Mouse (Mus musculus) retina, embryonic 14.5 days (tissue): ENCODE data around the gene Ndufaf7.
A peak's percentile ranks its signal among the peaks of the same experiment; 100 is the strongest.

Experiments
- DNase-seq: peaks from one replicate; pipeline ENCODE4 v3.0.0-alpha.2; 2015; ENCODE audit warnings: low spot score

The Ndufaf7 gene

DNA sequence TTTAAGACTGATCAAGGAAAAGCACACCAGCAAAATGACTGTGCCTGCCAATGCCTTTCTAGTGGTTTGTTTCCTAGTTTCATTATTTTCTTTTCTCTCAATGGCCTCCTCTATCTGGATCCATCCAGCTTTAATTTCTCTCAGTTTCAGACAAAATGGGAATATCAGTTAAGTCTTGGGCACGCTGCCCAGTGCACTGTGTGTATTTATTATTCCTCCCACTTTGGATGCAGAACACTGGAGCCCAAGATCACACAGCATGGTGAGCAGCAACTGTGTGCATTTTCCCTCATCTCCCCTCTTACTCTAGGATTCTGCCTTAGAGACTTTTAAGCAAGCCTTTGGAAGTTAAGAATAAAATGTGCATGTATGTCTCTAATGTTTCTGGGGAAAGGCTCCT is 27.5 kb downstream of the Ndufaf7 start:
- no peak for DNase-seq

DNA sequence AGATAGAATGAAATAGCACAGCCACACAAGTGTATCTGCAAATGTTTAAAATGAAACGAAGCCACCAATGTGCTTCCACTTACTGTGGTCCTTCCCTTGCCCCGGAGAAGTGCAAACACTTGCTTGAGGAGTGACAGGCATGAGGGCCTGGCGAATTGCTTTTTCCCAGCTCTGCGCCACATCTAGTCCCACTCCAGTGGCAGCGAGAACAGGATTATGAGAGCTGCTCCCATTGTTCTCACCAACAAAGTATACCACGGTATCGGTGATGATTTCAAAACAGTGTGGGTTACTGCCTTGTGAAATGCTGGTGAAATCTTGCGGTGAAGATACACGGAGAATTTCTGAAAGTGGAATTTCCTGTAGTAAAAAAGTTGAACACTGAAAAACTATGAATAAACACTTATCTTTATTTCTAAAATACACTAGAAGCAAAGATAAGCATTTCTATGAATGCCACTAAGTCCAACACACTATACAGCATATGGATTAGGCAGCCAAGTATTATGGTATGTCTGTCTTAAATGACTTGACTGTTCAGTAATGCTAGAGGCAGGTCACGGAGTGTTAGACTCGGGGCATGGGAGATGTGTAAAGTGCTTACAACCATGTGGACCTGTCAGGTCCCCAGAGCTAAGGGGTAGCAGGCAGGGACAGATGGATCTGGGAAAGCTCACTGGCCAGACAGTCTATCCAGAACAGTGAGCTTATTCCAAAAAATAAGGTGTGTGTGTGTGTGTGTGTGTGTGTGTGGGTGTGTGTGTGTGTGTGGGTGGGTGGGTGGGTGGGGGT is 29.4 kb downstream of the Ndufaf7 start:
- no peak for DNase-seq

DNA sequence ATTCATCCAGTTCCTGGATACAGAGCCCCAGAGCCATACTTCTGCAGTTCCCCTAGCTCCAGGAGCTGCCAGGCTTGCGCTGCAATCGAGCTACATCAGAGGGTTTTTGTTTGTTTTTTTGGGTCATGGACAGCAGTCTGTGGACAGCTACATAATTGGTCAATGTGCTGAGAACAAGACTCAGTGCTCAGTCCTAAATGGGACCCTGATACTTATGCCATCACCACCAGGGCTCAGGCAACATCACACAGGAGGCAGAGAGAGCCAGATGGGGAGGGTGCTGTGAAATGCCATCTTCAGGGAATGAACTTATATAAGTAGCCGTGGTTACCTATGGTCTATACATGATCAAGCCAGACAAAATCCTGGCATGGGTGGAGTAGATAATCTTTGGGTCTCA is 31.6 kb downstream of the Ndufaf7 start:
- DNase-seq, result no peak

DNA sequence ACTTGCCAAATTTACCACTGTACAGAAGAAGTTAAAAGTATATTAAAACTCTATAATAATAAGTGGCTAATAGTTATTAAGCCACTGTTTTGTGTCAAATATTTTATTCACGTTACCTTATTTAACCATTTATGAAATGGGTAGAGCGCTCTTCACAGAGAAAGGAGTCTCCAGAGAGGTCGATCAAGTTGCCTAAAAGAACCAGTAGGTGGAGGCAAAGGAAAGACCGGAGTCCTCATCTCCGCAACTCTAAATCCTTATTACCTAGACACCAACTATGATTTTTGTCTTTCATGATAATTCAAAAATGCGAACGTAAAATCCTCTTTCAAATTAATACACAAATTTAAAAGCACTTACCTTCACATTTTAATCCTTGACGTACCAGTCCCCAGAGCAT is 46.2 kb downstream of the Ndufaf7 start:
- no peak for DNase-seq

DNA sequence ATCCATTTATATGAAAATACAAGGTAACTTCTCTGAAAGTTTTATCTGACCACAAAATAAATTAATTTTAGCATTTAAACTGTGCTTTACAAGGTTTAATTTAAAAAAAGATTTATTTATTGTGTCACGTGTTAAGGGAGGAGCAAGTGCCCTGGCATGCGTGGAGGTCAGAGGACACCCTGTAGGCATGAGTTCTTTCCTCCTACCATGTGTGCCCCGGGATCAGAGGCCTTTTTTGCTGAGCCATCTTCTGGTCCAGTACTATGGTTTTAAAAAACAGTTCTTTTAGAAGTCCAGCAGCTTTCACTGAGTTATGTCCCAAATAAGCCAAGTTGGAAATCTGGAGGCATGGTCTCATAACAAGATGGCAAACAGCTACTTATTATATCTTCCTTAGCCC is 46.8 kb downstream of the Ndufaf7 start:
- DNase-seq, result no peak

DNA sequence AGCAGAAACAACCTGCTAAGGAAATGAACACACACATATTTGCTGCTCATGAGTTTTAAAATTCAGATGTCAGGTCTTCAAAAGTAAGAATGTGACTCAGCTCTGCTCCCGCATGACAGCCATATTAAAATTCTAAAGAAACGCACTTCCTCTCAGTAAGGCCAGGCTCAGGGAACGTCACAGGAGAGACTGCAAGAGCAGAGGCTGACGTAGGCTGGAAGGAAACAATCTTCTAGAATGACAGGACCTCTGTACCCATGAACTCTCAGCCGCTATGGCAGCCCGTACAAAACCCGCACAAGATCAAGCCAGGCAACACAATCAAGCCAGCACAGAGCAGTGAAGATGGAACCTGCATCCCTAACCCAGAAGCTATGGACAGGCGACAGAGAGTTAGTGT is 52.1 kb downstream of the Ndufaf7 start:
- DNase-seq, result no peak

DNA sequence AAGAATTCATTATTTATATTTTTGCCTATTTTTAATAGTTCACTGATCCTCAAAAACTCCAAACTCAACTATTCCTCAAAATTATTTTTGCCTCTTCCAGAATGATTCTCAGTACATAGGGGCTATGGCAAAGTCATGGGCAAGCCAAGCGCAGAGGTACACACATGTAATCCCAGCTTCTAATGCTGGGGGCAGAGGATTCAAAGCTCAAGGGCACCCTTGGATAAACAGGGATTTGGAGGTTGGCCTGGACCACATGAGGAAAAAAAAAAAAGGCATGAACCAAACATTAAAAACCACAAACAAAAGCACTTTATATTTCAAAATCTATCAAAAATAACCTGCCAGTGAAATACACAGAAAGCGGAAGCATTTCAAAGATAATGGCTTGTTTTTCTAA is 54.6 kb downstream of the Ndufaf7 start:
- no peak for DNase-seq

DNA sequence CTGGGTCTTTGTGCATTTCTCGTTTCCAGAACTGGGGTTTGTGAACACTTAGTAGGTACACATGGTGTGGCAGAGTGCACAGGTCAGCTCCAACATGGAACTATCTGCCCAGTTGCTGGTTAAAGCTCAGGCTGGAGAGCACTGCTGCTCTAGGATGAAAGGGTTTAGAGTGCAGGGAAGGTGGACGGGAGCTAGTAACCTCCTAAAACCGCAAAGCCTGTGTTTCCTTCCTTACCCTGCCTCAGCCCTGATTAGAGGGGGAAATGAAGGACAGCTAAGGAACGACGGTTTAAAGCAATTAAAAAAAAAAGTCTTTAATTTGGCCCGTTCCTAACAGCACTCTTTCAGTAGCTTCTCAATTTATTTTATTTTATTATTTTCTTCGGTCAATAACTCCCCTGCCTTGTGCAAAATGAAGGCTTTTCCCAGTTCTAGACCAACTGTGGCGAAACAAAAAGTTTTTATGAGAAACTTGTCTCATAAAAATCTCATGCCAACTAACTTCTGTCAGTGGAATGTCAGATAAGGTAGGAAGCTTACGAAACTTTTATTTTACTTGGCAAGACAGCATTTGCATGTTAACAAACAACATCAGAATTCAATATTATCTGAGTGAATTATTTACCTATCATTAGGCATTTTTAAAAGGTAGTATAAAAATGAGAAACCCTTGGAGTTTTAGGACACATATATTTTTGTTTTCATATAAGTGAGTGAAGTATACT is 55.5 kb downstream of the Ndufaf7 start:
- no peak for DNase-seq

DNA sequence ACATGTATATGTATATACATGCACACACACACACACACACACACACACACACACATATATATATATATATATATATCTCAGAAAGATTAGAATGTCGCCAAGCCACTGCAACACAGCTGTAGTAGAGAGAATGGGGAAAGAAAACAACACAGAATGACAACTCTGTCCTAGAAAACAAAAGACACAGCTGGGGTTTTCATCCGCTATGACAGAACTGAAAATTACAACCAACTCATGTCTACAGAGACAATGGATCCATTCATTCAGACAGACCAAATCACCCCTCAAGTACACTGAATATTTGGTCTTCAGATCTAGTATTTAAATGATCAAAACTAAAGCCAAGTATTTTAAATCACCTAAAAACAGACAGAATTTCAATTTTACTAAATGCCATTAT is 56.7 kb downstream of the Ndufaf7 start:
- peak; percentile 25 for DNase-seq

DNA sequence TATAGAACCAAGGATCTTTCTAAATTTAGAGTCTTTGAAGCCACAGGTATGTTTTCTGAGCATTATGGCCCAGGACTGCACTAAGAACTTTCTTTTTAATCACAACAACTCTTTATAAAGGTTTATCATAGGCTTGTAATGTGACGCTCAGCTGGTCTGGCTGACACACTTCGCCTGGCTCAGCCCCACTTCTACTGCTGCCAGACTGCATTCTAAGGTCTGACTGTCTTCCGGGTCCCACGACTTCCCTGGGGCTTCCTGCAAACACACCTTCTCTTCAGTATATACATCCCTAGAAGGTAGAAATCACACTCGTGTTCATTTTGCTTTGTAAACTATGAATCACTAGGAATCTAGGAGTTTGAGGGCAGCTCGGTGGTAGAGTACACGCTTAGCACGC is 57.4 kb downstream of the Ndufaf7 start:
- DNase-seq, result no peak

DNA sequence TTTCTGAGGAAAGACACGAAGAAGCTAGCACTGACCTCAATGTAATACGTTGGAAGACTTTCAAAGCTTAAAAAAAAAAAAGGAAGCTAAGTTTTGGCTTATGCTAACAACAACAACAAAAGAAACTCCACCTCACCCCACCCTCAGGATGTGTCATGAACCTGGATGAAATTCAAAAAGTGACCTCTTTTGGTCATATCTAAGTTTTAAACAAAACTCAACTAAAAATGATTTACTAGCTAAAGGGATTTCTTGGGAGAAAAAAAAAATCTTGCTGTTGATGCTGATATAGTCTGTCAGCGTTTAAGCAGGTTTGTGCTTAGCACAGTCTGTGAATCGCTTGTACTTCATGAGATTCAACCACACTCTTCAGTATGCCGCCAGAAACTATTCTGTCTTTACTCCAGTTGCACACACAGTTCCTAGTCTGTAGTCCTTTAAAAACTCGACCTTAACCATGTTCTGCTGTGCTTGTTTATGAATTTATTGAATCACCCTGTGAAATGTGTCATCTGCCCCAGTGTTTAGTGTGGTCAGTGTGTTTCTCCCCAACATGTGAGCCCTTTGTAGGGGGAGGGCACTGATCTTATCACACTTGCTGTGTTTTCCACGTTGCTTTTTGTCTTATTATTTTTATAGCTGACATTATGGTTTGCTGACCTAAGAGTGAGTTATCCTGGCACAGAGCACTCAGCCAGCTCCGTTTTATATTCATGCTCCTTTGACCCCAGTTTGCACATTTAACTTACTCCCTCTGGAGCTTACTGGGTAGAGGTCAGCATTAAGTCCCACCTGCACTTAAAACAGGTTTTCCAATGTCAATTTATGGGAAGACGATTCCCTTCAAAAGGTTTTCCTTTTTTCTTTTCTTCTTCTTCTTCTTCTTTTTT is 58.2 kb downstream of the Ndufaf7 start:
- DNase-seq, result no peak
